Mouse (Mus musculus) spleen, adult 2 months (tissue): ENCODE measurements at regions not wholly inside any gene's neighbourhood (a gene's known extent, or its start where the extent isn't known, plus 50 kb on each side); places are given as distances from the start of the nearest gene placed in this dataset.
"Not testable (repeated sequence)": the region's sequence is repeated elsewhere in the genome, so short reads cannot be mapped to it uniquely, and the experiment has no call there.

Source experiments
- CTCF ChIP-seq: fragments of 200-500 bp; IDR thresholded peaks from 2 replicates; pipeline ENCODE4 v1.5.1; 2011; ENCODE audit warnings: mild to moderate bottlenecking, inconsistent platforms; ENCODE audit not compliant: insufficient read depth, insufficient read length, insufficient replicate concordance; ENCODE audit errors: extremely low read depth
- POLR2A ChIP-seq: fragments of 200-500 bp; IDR thresholded peaks from 2 replicates; pipeline ENCODE4 v1.6.1; 2011; ENCODE audit warnings: low read depth, low read length, inconsistent platforms

- TF ChIP-seq POLR2A, CTCF: not testable (repeated sequence)
Observed at GRCm38 (mm10) chr6:48188363-48188762, 102.0 kb upstream of the Zfp746 start.
